Mouse (Mus musculus): ENCODE results near the gene Zfp493. TPM values are rescaled to one million over a fixed set of nuclear protein-coding genes. Genes with fewer than 3 reads are reported as not detected.
A peak's percentile ranks its signal among the peaks of the same experiment; 100 is the strongest.
"Not testable (repeated sequence)": the region's sequence is repeated elsewhere in the genome, so short reads cannot be mapped to it uniquely, and the experiment has no call there.

The Zfp493 gene
- polyA plus RNA-seq (2011; ENCODE audit: insufficient read depth, insufficient read length, low replicate concordance, missing spikeins) = 1.8 and 2.5 TPM in 2 replicates

DNA sequence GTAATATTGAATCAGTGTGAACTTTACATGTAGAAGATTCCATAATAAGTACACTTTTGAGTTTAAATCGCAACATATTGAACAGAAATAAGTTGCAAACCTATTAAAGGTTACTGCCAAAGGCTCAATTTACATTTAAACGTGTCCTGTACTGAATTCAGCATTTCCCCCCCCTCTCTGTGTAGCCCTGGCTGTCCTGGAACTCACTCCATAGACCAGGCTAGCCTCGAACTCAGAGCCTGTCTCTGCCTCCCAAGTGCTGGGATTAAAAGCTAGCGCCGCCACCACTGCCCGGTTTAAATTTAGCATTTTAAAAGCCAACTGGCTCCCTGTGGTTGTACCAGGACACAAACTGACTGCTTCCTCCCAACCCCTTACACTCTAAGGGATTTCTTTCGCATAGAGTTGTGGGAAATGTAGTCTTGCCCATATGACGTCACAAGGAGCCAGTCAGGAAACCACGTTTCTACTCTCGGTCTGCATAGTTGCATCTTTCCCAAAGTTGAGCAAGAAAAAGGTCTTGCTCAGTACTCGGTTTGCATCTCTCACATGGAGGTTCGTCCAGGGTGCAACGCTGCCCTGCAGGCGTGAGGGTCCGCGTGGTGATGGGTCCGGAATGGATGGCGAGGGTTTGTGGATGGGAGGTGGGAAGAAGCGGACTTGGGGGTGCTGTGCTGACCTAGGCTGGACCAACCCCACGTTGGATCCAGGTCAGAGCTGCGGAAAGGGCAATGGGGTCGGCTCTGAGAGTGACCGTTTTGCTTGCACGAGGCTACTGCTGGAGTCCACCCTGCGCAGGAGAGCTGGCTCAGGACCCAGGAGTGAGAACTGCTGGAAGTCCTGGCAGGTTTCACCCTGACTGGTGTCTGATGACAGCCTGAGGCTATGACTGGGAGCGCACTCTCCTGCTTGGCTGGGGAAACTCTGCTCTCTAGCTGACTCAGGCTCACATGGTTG, at the start of gene Zfp493:
Gene Zfp493 (plus strand): TSS at position 429 of the 957 bp plus-strand sequence.
- no peaks in the 10 kb centered on the region for H3K4me1 ChIP-seq (ENCODE audit: control insufficient read depth, insufficient read depth, low read length)
- H3K27ac ChIP-seq (ENCODE audit: control insufficient read depth, insufficient read depth, low read depth, low read length, poor library complexity) = no peak within 1 kb of the TSS
- WGBS = 8% methylated on average over 26 of the region's 26 CpGs
- TF ChIP-seq CTCF (IDR thresholded peaks at IDR 0.05; ENCODE audit: control insufficient read depth, insufficient read depth, low read length) = no peak
- TF ChIP-seq POLR2A (IDR thresholded peaks at IDR 0.05; ENCODE audit: borderline replicate concordance, control insufficient read depth, low read depth, low read length) = no peak; the same call in 1 of the 2 replicates
- H3K4me3 ChIP-seq (replicated peaks; ENCODE audit: control insufficient read depth, low read depth, low read length) = peak within 1 kb of the TSS; percentile 95

DNA sequence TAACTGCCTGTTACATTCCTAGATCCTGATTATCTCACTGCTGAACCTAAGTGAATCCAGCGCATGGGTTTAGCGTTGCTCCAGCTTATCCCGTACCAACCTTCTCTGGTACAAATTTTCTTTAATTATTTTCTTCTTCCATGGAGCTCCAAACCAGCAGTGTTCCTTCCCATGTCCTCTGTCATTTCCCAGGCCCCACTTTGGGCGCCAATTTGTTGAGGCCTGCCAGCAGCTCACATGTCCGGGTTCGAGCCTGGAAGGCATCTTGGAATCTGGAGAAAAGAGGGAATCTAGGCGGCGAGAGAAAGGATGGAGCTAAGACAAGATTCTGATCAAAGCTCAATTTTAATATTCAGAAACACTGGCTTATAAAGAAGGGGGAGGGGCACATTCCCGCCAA, 45.1 kb upstream of the Zfp493 start:
- H3K4me1 ChIP-seq (ENCODE audit: control insufficient read depth, insufficient read depth, low read length); H3K27ac ChIP-seq (ENCODE audit: control insufficient read depth, insufficient read depth, low read depth, low read length, poor library complexity); H3K4me3 ChIP-seq (replicated peaks; ENCODE audit: control insufficient read depth, low read depth, low read length): not testable (repeated sequence)
- 81% methylated on average over 9 of the region's 9 CpGs for WGBS

DNA sequence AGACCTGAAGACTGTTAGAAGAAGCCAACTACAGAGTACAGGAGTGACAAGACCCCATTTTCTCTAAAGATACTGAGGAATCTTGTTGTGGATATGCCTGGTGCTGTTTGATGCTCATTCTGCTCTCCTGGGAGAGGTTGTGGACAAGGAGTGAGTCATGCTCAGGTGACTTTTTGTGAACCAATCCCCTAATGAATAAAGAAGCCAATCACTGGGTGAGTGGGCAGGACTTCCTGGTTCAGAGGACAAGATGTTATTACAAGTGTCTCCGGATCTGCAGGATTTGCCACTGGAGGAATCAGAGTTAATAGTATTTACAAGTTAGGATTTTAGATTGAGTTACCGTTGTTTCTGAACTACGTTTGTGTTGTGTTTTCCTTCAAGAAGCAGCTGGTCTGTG, 36.6 kb upstream of the Zfp493 start:
- Histone ChIP-seq H3K27ac (ENCODE audit: control insufficient read depth, insufficient read depth, low read depth, low read length, poor library complexity) (no peak overlapping the region), H3K4me3 (replicated peaks; ENCODE audit: control insufficient read depth, low read depth, low read length) (no peak overlapping the region), H3K4me1 (ENCODE audit: control insufficient read depth, insufficient read depth, low read length) (no peaks in the 10 kb centered on the region)
- 80% methylated on average over 3 of the region's 3 CpGs for WGBS
- TF ChIP-seq CTCF (IDR thresholded peaks at IDR 0.05; ENCODE audit: control insufficient read depth, insufficient read depth, low read length) (no peak), POLR2A (IDR thresholded peaks at IDR 0.05; ENCODE audit: borderline replicate concordance, control insufficient read depth, low read depth, low read length) (no peak)

DNA sequence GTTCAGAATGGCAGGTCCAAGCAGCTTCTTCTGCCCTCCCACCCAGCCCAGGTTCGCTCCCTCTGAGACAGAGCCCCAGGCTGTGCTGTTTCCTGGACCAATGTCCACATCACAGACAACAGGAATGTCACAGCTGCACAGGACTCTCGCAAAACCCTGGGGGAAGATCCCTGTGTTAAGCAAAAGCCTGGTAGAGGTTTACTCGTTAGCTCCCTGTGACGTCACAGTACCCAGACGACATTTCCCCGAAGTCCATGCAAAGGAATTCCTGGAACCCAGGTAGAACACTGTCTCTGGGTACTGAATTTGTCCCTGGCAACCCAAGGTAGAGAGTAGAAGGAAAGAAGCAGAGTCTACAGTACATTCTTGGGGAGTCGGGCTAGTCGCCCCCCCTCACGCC, 35.6 kb upstream of the Zfp493 start:
- Histone ChIP-seq H3K4me1 (ENCODE audit: control insufficient read depth, insufficient read depth, low read length) (no peaks in the 10 kb centered on the region), H3K27ac (ENCODE audit: control insufficient read depth, insufficient read depth, low read depth, low read length, poor library complexity) (no peak overlapping the region), H3K4me3 (replicated peaks; ENCODE audit: control insufficient read depth, low read depth, low read length) (no peak overlapping the region)
- TF ChIP-seq CTCF (IDR thresholded peaks at IDR 0.05; ENCODE audit: control insufficient read depth, insufficient read depth, low read length) (no peak), POLR2A (IDR thresholded peaks at IDR 0.05; ENCODE audit: borderline replicate concordance, control insufficient read depth, low read depth, low read length) (no peak)
- WGBS = 91% methylated on average over 9 of the region's 9 CpGs

DNA sequence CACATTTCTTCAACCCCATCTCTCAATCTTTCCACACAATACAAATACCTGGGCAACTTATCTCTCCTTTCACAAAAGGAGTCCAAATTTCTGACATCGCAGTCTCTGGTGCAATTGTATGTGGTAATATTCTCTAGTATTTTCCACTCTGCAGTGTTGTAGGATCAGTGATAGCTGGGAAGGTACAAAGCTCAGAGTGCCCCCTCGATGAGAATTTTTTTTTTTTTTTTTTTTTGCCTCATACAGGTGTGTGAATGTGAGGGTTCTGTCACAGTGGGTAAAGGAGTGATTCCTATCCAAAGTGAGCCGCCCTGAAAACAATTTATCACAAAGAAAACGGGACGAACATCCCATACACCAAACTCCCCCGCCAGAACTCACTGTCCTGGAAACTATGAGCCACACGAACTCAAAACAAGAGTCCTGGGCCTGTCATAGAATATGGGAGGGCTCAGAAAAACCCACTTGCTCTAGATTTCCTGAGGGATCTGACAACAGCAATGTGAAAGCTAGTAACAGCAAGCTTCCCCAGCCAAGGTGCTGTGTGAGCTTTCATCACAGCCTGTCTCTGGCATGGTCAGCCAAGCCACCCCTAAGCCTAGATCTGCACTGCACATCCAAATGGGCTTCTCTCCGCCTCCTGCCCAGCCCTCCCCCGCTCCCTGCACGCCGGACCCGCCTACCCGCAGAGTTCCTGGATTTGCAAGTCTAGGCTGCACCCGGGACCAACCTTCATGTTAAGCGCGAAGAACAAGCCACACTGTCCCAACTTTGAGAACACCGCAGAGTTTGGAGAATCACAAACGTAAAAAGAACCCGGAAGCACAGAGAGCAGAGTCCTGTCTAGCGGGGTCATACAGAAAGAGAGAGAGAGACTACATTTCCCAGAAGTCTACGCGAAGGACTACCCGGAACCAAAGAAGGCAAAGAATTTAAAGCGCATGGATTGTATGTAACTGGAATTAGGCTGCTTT, 24.9 kb upstream of the Zfp493 start, which contains the start of gene Zfp85:
Gene Zfp85 (minus strand): TSS at position 896 of the 974 bp plus-strand sequence.
- peak within 1 kb of the TSS; percentile 79 for H3K27ac ChIP-seq (ENCODE audit: control insufficient read depth, insufficient read depth, low read depth, low read length, poor library complexity)

DNA sequence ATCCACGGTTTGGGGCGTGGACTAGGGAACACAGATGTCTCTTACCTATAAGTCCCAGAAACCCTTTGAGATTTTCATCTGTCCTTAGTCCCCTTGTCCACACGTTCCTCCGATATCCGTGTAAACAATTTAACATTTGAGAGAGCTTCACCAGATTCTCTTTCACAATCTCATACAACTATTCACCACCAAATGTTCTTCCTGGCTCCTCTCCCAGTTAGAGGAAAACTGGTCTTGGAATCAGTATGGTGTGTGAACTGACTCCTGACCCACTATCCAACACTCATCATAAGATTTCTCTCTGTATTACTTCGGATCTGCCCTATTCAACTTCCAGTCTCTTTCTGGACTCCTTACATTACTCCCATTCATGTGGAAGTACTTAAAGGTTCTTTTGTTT, 23.7 kb upstream of the Zfp493 start:
- no peak overlapping the region for H3K27ac ChIP-seq (ENCODE audit: control insufficient read depth, insufficient read depth, low read depth, low read length, poor library complexity)
- H3K4me3 ChIP-seq (replicated peaks; ENCODE audit: control insufficient read depth, low read depth, low read length) = no peak overlapping the region
- no peaks in the 10 kb centered on the region; the same call in 1 of the 2 replicates for H3K4me1 ChIP-seq (ENCODE audit: control insufficient read depth, insufficient read depth, low read length)
- WGBS = 82% methylated on average over 6 of the region's 6 CpGs
- TF ChIP-seq POLR2A (IDR thresholded peaks at IDR 0.05; ENCODE audit: borderline replicate concordance, control insufficient read depth, low read depth, low read length) = no peak
- TF ChIP-seq CTCF (IDR thresholded peaks at IDR 0.05; ENCODE audit: control insufficient read depth, insufficient read depth, low read length) = no peak

More for the DNA sequence above, 24.9 kb upstream of the Zfp493 start, which contains the start of gene Zfp85:
- WGBS = 6% methylated on average over 24 of the region's 24 CpGs
- TF ChIP-seq POLR2A (IDR thresholded peaks at IDR 0.05; ENCODE audit: borderline replicate concordance, control insufficient read depth, low read depth, low read length) = no peak
- no peak for TF ChIP-seq CTCF (IDR thresholded peaks at IDR 0.05; ENCODE audit: control insufficient read depth, insufficient read depth, low read length)
- peak within 1 kb of the TSS; percentile 100 for H3K4me3 ChIP-seq (replicated peaks; ENCODE audit: control insufficient read depth, low read depth, low read length)
- H3K4me1 ChIP-seq (ENCODE audit: control insufficient read depth, insufficient read depth, low read length) = no peaks in the 10 kb centered on the region; the same call in 1 of the 2 replicates

DNA sequence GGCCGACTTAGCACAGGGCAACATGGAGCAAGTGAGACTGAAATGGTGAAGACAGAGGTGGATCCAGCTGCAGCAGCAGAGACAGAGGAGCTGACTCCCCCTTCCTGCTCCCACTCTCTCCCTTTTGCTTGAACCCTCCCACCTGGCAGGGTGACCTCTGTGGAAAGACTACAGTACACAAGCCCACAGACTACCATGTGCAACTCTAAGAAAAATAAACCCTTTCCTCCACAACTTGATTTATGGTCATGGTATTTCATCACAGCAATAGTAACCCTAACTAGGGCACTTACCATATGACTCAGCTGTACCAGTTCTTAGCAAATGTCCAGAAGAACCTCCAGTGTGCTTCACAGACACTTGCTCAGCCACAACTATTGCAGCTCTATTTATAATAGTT, 19.5 kb upstream of the Zfp493 start:
- H3K4me3 ChIP-seq (replicated peaks; ENCODE audit: control insufficient read depth, low read depth, low read length) = no peak overlapping the region
- 68% methylated on average over 1 of the region's 1 CpGs for WGBS
- TF ChIP-seq CTCF (IDR thresholded peaks at IDR 0.05; ENCODE audit: control insufficient read depth, insufficient read depth, low read length) (no peak), POLR2A (IDR thresholded peaks at IDR 0.05; ENCODE audit: borderline replicate concordance, control insufficient read depth, low read depth, low read length) (no peak)

More for the DNA sequence above, 19.5 kb upstream of the Zfp493 start:
- Histone ChIP-seq H3K27ac (ENCODE audit: control insufficient read depth, insufficient read depth, low read depth, low read length, poor library complexity) (no peak overlapping the region), H3K4me1 (ENCODE audit: control insufficient read depth, insufficient read depth, low read length) (no peaks in the 10 kb centered on the region)

Data from bone marrow, adult 2 months (tissue).